Mouse (Mus musculus): ENCODE measurements at regions not wholly inside any gene's neighbourhood (a gene's known extent, or its start where the extent isn't known, plus 50 kb on each side); places are given as distances from the start of the nearest gene placed in this dataset.
"Not testable (repeated sequence)": the region's sequence is repeated elsewhere in the genome, so short reads cannot be mapped to it uniquely, and the experiment has no call there.

DNA sequence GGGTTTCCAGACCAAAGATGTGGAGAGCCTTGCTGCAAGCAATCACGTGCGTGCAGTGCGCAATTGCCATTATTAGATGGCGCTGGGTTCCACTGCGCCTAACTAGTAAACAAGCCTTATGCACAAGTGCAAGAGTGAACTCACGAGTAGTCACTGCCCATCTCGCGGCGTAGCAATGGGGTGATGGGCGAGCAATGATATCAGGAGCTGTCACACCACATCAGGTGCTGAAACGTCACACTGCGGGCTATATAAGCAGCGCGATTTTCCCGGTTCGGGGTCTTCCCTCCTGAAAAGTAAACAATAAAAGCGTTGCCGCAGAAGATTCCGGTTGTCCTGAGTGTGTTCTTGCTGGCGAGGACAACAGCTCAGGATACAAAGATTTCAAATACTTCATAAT lies 89.8 kb upstream of the Prl2c3 start:
- TF ChIP-seq CTCF (IDR thresholded peaks at IDR 0.05; ENCODE audit: low read depth, low read length); POLR2A (IDR thresholded peaks at IDR 0.05; ENCODE audit: borderline replicate concordance, low read depth, low read length): not testable (repeated sequence)
